ENCODE assay signal across 8 mouse cellular contexts in genomic region chr16:84772496-84773267, GRCm38 (mm10). TPM values are rescaled to one million over a fixed set of nuclear protein-coding genes. Genes with fewer than 3 reads are reported as not detected.
DNase-seq lines count a peak whose midpoint lies in the region; ATAC-seq and TF ChIP-seq lines count a peak whose summit lies in the region.

No protein-coding gene starts in this region.

- no peaks in the 10 kb centered on the region for H3K27me3 ChIP-seq in heart, embryonic 12.5 days (replicated peaks)
- no peaks in the 10 kb centered on the region for H3K27me3 ChIP-seq in forebrain, embryonic 14.5 days (replicated peaks; ENCODE audit: control insufficient read depth, insufficient read depth, low read length)
- no peaks in the 10 kb centered on the region for H3K27me3 ChIP-seq in midbrain, embryonic 11.5 days (ENCODE audit: control insufficient read depth, insufficient read depth, low read length)

- in situ Hi-C loops in ES-E14 (cut with MboI; ENCODE audit: low sequenced_read_pairs in 2 of 2, unreplicated experiment in 2 of 2) = no loop called here

- peak overlapping the region; percentile 69; the same call in 1 of the 2 replicates for H3K4me3 ChIP-seq in heart, embryonic 12.5 days
- H3K4me3 ChIP-seq in ES-E14 (ENCODE audit: insufficient read depth in 1 of 2, low read depth in 1 of 2, low read length in 2 of 2, poor library complexity in 1 of 2, severe bottlenecking in 1 of 2) = no peak overlapping the region; a peak in 1 of 4 replicates
- peak overlapping the region; percentile 69 for H3K4me3 ChIP-seq in forebrain, embryonic 14.5 days (ENCODE audit: low read depth, low read length)
- peak overlapping the region; percentile 77; the same call in 1 of the 2 replicates for H3K4me3 ChIP-seq in midbrain, embryonic 11.5 days (ENCODE audit: low read depth, low read length)

- WGBS in heart, embryonic 12.5 days = 26% methylated on average over 8 of the region's 8 CpGs
- 8% methylated on average over 8 of the region's 8 CpGs for WGBS in forebrain, embryonic 14.5 days
- 3% methylated on average over 8 of the region's 8 CpGs for WGBS in midbrain, embryonic 11.5 days

- H3K4me1 ChIP-seq in heart, embryonic 12.5 days (replicated peaks) = no peaks in the 10 kb centered on the region
- H3K4me1 ChIP-seq in ES-E14 (ENCODE audit: control insufficient read depth in 2 of 2, insufficient read depth in 2 of 2, low read length in 2 of 2, poor library complexity in 1 of 2) = peaks cover 2 to 8% of the 10 kb centered on the region in 2 experiments
- H3K4me1 ChIP-seq in forebrain, embryonic 14.5 days (ENCODE audit: control insufficient read depth, insufficient read depth, low read length) = 0 out of 2 replicates have a peak, but pooled peaks cover 5% of the 10 kb centered on the region
- H3K4me1 ChIP-seq in midbrain, embryonic 11.5 days (ENCODE audit: control insufficient read depth, insufficient read depth, low read length) = peaks cover 3% of the 10 kb centered on the region; the same call in 1 of the 2 replicates

- peak overlapping the region; percentile 92 for H3K4me2 ChIP-seq in heart, embryonic 12.5 days
- peak overlapping the region; percentile 91 for H3K4me2 ChIP-seq in forebrain, embryonic 14.5 days (ENCODE audit: low read length)
- H3K4me2 ChIP-seq in midbrain, embryonic 11.5 days = peak overlapping the region; percentile 54

- DNase-seq in heart, adult 8-10 months (ENCODE audit: low spot score) = no peak
- DNase-seq in ES-E14 (ENCODE audit: low read depth, low spot score) = no peak
- peak; percentile 80 for DNase-seq in forebrain, embryonic 14.5 days (ENCODE audit: low spot score)
- DNase-seq in midbrain, embryonic 11.5 days (ENCODE audit: low spot score, missing footprints) = peak; percentile 95
- no peak for DNase-seq in urinary bladder, postnatal 4 days (ENCODE audit: low spot score in 2 of 2)
- no peak for DNase-seq in T-cell, adult 2 months (ENCODE audit: low spot score)
- DNase-seq in adrenal gland, adult 2 months = no peak

- H3K36me3 ChIP-seq in heart, embryonic 12.5 days = no peaks in the 10 kb centered on the region
- no peaks in the 10 kb centered on the region for H3K36me3 ChIP-seq in ES-E14 (ENCODE audit: control insufficient read depth, insufficient read depth, low read length, poor library complexity, severe bottlenecking)
- no peaks in the 10 kb centered on the region for H3K36me3 ChIP-seq in forebrain, embryonic 14.5 days (ENCODE audit: control insufficient read depth, insufficient read depth, low read length)
- no peaks in the 10 kb centered on the region for H3K36me3 ChIP-seq in midbrain, embryonic 11.5 days (ENCODE audit: control insufficient read depth, insufficient read depth, low read length)

- no peaks in the 10 kb centered on the region for H3K9me3 ChIP-seq in heart, embryonic 12.5 days (replicated peaks)
- H3K9me3 ChIP-seq in ES-E14 (ENCODE audit: control insufficient read depth, insufficient read depth, low read depth, low read length) = no peaks in the 10 kb centered on the region
- H3K9me3 ChIP-seq in forebrain, embryonic 14.5 days (replicated peaks; ENCODE audit: control insufficient read depth, low read length) = no peaks in the 10 kb centered on the region
- H3K9me3 ChIP-seq in midbrain, embryonic 11.5 days (ENCODE audit: control insufficient read depth, low read length) = no peaks in the 10 kb centered on the region

- H3K27ac ChIP-seq in heart, embryonic 12.5 days (ENCODE audit: poor library complexity, severe bottlenecking) = no peak overlapping the region
- H3K27ac ChIP-seq in ES-E14 (ENCODE audit: insufficient read depth, low read depth, low read length, poor library complexity, severe bottlenecking) = peak overlapping the region; percentile 14; the same call in 1 of the 2 replicates
- H3K27ac ChIP-seq in forebrain, embryonic 14.5 days (ENCODE audit: low read depth, low read length) = peak overlapping the region; percentile 90; the same call in 1 of the 2 replicates
- H3K27ac ChIP-seq in midbrain, embryonic 11.5 days (ENCODE audit: low read depth, low read length) = peak overlapping the region; percentile 99

- H3K9ac ChIP-seq in heart, embryonic 12.5 days = no peak overlapping the region
- H3K9ac ChIP-seq in ES-E14 (ENCODE audit: insufficient read depth, low read depth, low read length, poor library complexity, severe bottlenecking) = no peak overlapping the region
- H3K9ac ChIP-seq in forebrain, embryonic 14.5 days (ENCODE audit: low read length) = no peak overlapping the region
- peak overlapping the region; percentile 95; the same call in 1 of the 2 replicates for H3K9ac ChIP-seq in midbrain, embryonic 11.5 days (ENCODE audit: low read length)

- no peak for ATAC-seq in heart, embryonic 12.5 days (ENCODE audit: insufficient number of reproducible peaks, low FRiP score)
- peak; percentile 40 for ATAC-seq in forebrain, embryonic 14.5 days
- peak; percentile 76 for ATAC-seq in midbrain, embryonic 11.5 days (ENCODE audit: low FRiP score)

TF ChIP-seq in ES-E14, 5 proteins besides CTCF, POLR2A, EP300 and RAD21:
- TF ChIP-seq ZNF384 (IDR thresholded peaks at IDR 0.05; ENCODE audit: low read depth, low read length) (peak; percentile 96), HCFC1 (IDR thresholded peaks at IDR 0.05; ENCODE audit: borderline replicate concordance, insufficient read depth, low read length) (no peak)

RNA-seq across cellular contexts. Expression of gene Jam2, which starts 1.2 kb away (rescaled TPM):
- polyA plus RNA-seq in heart, embryonic 12.5 days (2016; fragmentation: Nextera tagmentation; extraction: Ambion mirVana) = 8.3 and 8.6 TPM in 2 replicates
- total RNA-seq in heart, adult 8-10 months (2022) = 10 to 100 TPM; 89.2 to 94.1 (median 91.6) TPM
- total RNA-seq in ES-E14 (2012; rRNA removed) = 225 and 328 TPM in 2 replicates
- 28.9 and 29.1 TPM in 2 replicates for polyA plus RNA-seq in forebrain, embryonic 14.5 days (2014; fragmentation: Nextera tagmentation; extraction: Ambion mirVana)
- 95.1 and 102 TPM in 2 replicates for polyA plus RNA-seq in midbrain, embryonic 11.5 days (2014; fragmentation: Nextera tagmentation; extraction: Ambion mirVana)
- 10 to 100 TPM; 11.5 to 15.0 TPM for total RNA-seq in adrenal gland, adult 2 months (2021)
- 4.5 and 4.8 TPM in 2 replicates for polyA plus RNA-seq in adrenal gland, adult 2 months (2012; rRNA removed)

RNA-seq across cellular contexts. Expression of gene Mrpl39, which starts 37.1 kb away (rescaled TPM):
- 48.5 and 50.4 TPM in 2 replicates for polyA plus RNA-seq in heart, embryonic 12.5 days (2016; fragmentation: Nextera tagmentation; extraction: Ambion mirVana)
- total RNA-seq in heart, adult 8-10 months (2022) = 10 to 100 TPM; 39.8 to 52.5 (median 45.3) TPM
- total RNA-seq in ES-E14 (2012; rRNA removed) = 56.4 and 66.3 TPM in 2 replicates
- polyA plus RNA-seq in forebrain, embryonic 14.5 days (2014; fragmentation: Nextera tagmentation; extraction: Ambion mirVana) = 35.4 and 43.7 TPM in 2 replicates
- polyA plus RNA-seq in midbrain, embryonic 11.5 days (2014; fragmentation: Nextera tagmentation; extraction: Ambion mirVana) = 60.2 and 60.4 TPM in 2 replicates
- total RNA-seq in adrenal gland, adult 2 months (2021) = 10 to 100 TPM; 44.0 to 48.8 TPM
- polyA plus RNA-seq in adrenal gland, adult 2 months (2012; rRNA removed) = 9.9 and 16.9 TPM in 2 replicates

Comparison
In these comparisons a context has a peak if more than half of its experiments do, and no peak if none do; other contexts are left out.
1. H3K4me3 ChIP-seq: peak in heart, embryonic 12.5 days (single experiment), forebrain, embryonic 14.5 days (single experiment) and midbrain, embryonic 11.5 days (single experiment); none in ES-E14 (0 of 2).
2. DNase-seq: peak in forebrain, embryonic 14.5 days (single experiment) and midbrain, embryonic 11.5 days (single experiment); none in heart, adult 8-10 months (single experiment), ES-E14 (single experiment), urinary bladder, postnatal 4 days (0 of 2), T-cell, adult 2 months (single experiment) and adrenal gland, adult 2 months (single experiment).
3. Peak in every context shown above with its lines, with median percentiles within 50 percentile points of each other: H3K4me2 ChIP-seq.